Mouse (Mus musculus): ENCODE data around the gene Themis3. TPM values are rescaled to one million over a fixed set of nuclear protein-coding genes. Genes with fewer than 3 reads are reported as not detected.
A peak's percentile ranks its signal among the peaks of the same experiment; 100 is the strongest.

The Themis3 gene
- polyA plus RNA-seq, 1 experiment: not detected

DNA sequence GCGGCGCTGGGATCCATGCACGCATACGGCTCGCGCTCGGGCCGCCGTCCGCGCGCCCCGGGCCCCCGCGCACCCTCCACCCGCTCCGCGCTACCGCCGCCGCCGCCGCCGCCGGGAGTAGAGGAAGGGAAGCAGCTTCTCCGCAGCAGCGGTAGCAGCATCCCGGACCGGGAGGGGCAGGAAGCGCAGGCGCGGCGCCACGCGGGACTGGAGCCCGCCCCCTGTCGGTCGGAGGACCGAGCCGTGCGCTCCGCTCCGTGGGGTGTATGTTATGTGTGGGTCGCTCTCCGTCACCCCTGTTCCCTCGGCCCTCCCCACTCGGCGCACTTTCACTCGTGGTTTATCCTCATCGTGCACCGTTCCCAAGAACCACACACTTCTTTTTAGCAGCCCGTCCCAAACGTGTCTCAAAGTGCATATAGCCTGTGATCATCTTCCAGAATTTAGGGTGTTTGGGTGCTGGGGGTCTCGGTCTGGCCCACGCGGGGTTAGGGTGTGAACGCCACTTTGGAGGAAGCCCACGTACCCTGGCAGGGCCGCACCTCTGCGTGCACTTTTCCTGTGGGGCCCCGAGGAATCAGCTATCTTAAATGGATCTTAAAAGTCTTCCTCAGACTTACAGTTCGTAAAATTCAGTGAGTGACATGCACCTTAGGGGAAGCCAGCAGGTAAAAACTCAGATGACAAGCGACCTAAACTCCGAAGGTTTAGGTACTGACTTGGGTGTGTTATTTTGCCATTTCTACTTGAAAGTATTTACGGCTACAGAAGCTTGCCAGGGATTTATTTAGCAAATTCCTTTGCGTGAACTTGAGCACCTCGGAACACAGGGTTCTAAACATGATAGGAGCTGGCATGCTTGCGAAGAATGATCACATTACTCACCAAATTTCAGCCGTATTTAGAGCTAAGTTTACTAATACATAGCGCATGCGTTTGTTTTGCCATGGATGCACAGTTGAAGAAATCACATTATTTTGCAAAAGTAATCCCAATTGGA, 74.6 kb downstream of the Themis3 start, which contains the start of gene Rab12:
Rab12 (minus strand) TSS at position 176 of the 1,000 bp plus-strand sequence.
- Histone ChIP-seq H3K36me3 (ENCODE audit: control insufficient read depth) (peaks cover 2% of the 10 kb centered on the region), H3K27me3 (ENCODE audit: control insufficient read depth) (no peaks in the 10 kb centered on the region; the same call in 1 of the 2 replicates), H3K4me3 (replicated peaks) (peak within 1 kb of the TSS; percentile 95), H3K9me3 (ENCODE audit: control insufficient read depth, low read length) (no peaks in the 10 kb centered on the region), H3K4me1 (ENCODE audit: control insufficient read depth) (peaks cover 26% of the 10 kb centered on the region)
- no peak for TF ChIP-seq TAL1 (IDR thresholded peaks at IDR 0.05; ENCODE audit: low read length)
- no peak for TF ChIP-seq GATA1 (IDR thresholded peaks at IDR 0.05; ENCODE audit: low read length)

- TF ChIP-seq GATA1 (IDR thresholded peaks at IDR 0.05; ENCODE audit: low read length) (no peak), TAL1 (IDR thresholded peaks at IDR 0.05; ENCODE audit: low read length) (no peak)
- Histone ChIP-seq H3K36me3 (ENCODE audit: control insufficient read depth) (peaks cover 2% of the 10 kb centered on the region), H3K27me3 (ENCODE audit: control insufficient read depth) (no peaks in the 10 kb centered on the region; the same call in 1 of the 2 replicates)
Measured at GRCm38 (mm10) chr17:66518877-66519553, 75.4 kb downstream of the Themis3 start.

DNA sequence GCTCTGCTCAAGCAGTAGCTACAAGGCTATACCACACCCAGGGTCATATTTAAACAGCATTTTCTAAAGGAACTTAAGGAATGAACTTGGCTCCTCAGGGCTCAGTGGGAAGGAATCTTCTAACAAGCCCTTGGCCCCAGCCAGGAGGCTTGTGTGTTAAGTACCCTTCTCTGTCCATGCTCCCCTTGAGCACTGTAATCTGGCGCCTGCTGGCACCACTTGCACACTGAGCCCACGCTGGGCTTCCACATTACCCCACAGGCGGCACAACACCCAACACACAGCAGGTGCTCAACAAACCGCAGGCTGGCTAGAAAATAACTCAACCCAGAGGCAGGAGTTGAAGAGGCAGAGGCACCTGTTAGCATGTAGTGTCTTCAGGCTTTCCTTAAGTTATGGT, 77.5 kb downstream of the Themis3 start:
- no peaks in the 10 kb centered on the region; the same call in 1 of the 2 replicates for H3K27me3 ChIP-seq (ENCODE audit: control insufficient read depth)
- peaks cover 8% of the 10 kb centered on the region for H3K36me3 ChIP-seq (ENCODE audit: control insufficient read depth)
- H3K9me3 ChIP-seq (ENCODE audit: control insufficient read depth, low read length): no peaks in the 10 kb centered on the region
- TF ChIP-seq TAL1 (IDR thresholded peaks at IDR 0.05; ENCODE audit: low read length) (no peak), GATA1 (IDR thresholded peaks at IDR 0.05; ENCODE audit: low read length) (no peak)
- H3K4me1 ChIP-seq (ENCODE audit: control insufficient read depth): peaks cover 26% of the 10 kb centered on the region
- no peak overlapping the region for H3K4me3 ChIP-seq (replicated peaks)

More at GRCm38 (mm10) chr17:66518877-66519553, 75.4 kb downstream of the Themis3 start:
- peak overlapping the region; percentile 95 for H3K4me3 ChIP-seq (replicated peaks)
- H3K9me3 ChIP-seq (ENCODE audit: control insufficient read depth, low read length): no peaks in the 10 kb centered on the region
- H3K4me1 ChIP-seq (ENCODE audit: control insufficient read depth): peaks cover 26% of the 10 kb centered on the region

DNA sequence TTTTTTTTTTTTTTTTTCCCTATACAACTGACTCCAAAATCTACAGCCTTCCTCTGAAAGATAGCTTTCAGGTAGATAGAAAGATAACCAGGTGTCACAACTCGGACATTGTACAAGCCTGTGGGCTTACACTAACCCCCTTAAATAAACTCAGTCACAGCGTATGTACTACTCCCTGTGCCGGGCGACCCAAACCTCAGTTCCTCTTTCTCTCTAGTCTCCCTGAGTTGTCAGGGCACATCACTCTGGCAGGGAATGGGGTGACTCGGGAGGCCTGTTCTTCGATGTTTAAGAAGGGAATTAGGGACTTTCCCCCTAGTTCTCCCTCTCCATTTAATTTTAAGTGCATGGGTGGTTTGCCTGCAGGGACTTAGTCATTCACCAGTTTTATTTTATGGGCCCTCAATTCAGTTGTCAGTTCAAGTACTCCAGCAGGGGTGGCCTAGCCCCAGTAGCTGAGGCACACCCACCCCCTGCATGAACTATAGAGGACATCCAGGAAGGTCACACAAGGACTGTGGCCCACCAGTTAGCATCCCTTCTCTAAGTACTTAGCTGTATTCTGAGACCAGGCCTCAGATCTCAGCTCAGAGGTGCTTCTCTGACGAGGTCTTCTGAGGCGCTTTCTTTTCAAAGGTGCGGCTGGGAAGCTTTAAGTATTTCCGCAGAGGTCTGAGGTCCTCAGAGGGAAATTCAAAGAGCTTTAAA, 80.0 kb downstream of the Themis3 start:
- H3K4me3 ChIP-seq (replicated peaks): no peak overlapping the region
- peaks cover 14% of the 10 kb centered on the region for H3K36me3 ChIP-seq (ENCODE audit: control insufficient read depth)
- TF ChIP-seq GATA1 (IDR thresholded peaks at IDR 0.05; ENCODE audit: low read length) (no peak), TAL1 (IDR thresholded peaks at IDR 0.05; ENCODE audit: low read length) (no peak)
- H3K9me3 ChIP-seq (ENCODE audit: control insufficient read depth, low read length): no peaks in the 10 kb centered on the region
- peaks cover 19% of the 10 kb centered on the region for H3K4me1 ChIP-seq (ENCODE audit: control insufficient read depth)
- H3K27me3 ChIP-seq (ENCODE audit: control insufficient read depth): no peaks in the 10 kb centered on the region

DNA sequence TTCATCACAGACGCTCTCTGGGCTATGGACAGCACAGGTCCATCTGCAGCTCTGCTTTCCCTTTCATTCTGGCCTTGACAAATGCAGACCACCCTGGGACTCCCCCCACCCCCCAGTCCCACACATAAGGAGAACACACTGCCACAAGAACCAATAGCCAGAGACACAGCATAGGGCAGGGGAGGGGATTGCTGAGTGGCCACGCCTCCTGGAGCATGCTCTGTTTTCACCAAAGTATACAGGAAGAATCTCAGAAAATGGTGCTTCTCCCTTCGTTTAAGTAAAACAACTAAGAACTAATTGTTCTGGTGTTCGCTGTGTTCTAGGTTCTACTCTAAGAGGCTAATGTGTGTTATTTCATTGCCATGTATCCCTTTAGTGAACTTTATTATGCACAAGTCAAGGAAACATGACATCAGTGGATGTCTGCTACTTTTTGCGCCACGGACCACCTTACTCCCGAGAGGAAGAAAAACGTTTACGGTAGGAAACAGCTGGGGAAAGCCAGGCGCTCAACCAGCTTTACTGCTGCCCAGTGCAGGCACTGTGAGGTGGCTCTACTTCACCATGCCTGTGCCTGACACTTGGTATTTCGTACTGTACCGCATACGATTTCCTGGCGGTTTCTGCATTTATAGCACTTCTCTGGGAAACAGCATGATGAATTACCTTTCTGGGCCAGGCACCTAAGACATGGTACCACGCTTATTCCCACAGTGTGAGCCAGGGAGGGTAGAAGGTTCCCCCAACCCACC, 82.0 kb downstream of the Themis3 start:
- H3K27me3 ChIP-seq (ENCODE audit: control insufficient read depth): no peaks in the 10 kb centered on the region
- H3K36me3 ChIP-seq (ENCODE audit: control insufficient read depth): peaks cover 19% of the 10 kb centered on the region
- TF ChIP-seq TAL1 (IDR thresholded peaks at IDR 0.05; ENCODE audit: low read length) (no peak), GATA1 (IDR thresholded peaks at IDR 0.05; ENCODE audit: low read length) (no peak)
- peaks cover 4% of the 10 kb centered on the region for H3K4me1 ChIP-seq (ENCODE audit: control insufficient read depth)
- no peaks in the 10 kb centered on the region for H3K9me3 ChIP-seq (ENCODE audit: control insufficient read depth, low read length)
- H3K4me3 ChIP-seq (replicated peaks): peak overlapping the region; percentile 33

- H3K4me3 ChIP-seq (replicated peaks): no peak overlapping the region
- H3K4me1 ChIP-seq (ENCODE audit: control insufficient read depth): no peaks in the 10 kb centered on the region; the same call in none of the 2 replicates
- no peaks in the 10 kb centered on the region for H3K27me3 ChIP-seq (ENCODE audit: control insufficient read depth)
- peaks cover 28% of the 10 kb centered on the region for H3K36me3 ChIP-seq (ENCODE audit: control insufficient read depth)
- TF ChIP-seq GATA1 (IDR thresholded peaks at IDR 0.05; ENCODE audit: low read length): no peak
- TF ChIP-seq TAL1 (IDR thresholded peaks at IDR 0.05; ENCODE audit: low read length): no peak
- H3K9me3 ChIP-seq (ENCODE audit: control insufficient read depth, low read length): no peaks in the 10 kb centered on the region
Measured at GRCm38 (mm10) chr17:66510221-66510683, 84.2 kb downstream of the Themis3 start.

DNA sequence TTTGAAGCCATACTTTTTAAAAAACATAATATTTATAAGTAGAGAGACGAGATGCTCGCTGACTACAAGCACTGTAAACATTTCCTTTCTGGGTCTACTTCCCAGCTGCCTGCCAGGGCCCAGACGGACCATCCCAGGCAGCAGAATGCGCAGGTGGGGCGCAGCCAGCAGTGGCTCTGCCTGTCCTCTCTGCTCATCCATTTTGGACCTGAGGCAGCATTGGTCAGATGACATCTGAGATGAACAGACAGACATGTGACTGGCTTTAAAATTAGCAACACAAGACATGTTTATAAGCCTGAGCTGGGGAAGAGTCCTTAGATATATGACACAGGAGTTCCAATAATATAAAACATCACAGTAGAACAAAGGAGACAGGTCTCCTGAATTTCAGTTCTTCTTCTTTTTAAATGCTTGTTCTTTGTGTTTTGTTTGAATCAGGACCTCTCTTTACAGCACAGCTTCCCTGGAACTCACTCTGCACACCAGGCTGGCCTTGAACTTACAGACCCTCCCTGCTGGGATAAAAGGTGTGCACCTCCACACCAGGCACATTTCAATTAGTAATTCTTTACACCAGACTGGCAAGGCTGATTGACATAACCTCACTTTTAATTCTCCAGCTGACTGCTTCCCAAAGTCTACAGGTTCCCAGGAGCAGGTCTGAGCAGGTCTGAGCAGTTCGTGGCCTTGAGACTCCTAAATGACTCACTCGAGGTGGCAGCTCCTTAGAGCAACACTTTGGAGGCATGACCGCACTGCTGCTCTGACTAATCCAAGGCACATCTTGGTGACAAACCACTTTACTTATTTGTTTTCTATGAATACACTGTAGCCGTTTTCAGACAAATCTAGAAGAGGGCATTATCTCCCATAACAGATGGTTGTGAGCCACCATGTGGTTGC, 87.1 kb downstream of the Themis3 start:
- no peak for TF ChIP-seq TAL1 (IDR thresholded peaks at IDR 0.05; ENCODE audit: low read length)
- no peak for TF ChIP-seq GATA1 (IDR thresholded peaks at IDR 0.05; ENCODE audit: low read length)
- Histone ChIP-seq H3K36me3 (ENCODE audit: control insufficient read depth) (peaks cover 39% of the 10 kb centered on the region), H3K27me3 (ENCODE audit: control insufficient read depth) (no peaks in the 10 kb centered on the region), H3K4me1 (ENCODE audit: control insufficient read depth) (no peaks in the 10 kb centered on the region; the same call in none of the 2 replicates), H3K4me3 (replicated peaks) (no peak overlapping the region), H3K9me3 (ENCODE audit: control insufficient read depth, low read length) (no peaks in the 10 kb centered on the region)

Measured in erythroblast, embryonic 14.5 days (primary cell).